Comparison of ENCODE assay signal across 10 mouse cellular contexts in the genomic region with DNA sequence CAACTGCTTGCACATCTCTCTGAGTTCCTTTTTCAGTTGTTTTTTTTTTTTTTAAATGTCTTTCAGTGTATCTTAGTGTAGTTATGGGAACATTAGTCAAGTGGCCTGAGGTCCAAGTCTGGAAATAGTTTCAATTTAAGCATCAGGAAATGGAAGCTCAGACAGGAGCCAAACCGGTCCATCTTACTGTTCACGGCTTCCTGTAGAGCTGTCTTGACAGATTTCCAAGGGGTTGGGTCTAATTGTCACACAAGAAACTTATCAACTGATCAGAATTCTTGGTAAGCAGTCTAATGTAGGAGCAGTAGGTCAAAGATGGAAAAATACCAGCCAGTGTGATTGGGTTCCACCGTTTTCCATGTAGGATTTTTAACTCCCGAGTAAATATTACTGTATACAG.
"Had no signal": no experiment of that assay in that cellular context is flagged by ENCODE, and none has a peak within 500 bp of the region (broad histone marks: within the 10 kb centered on the region; RNA-seq: fewer than 3 reads in every experiment).

No protein-coding gene starts in this region.

- H3K4me3 ChIP-seq: intestine, embryonic 15.5 days; layer of hippocampus, adult 2 months; limb, embryonic 13.5 days; lung, embryonic 15.5 days; midbrain, embryonic 13.5 days; stomach, embryonic 15.5 days had no signal

- H3K9ac ChIP-seq: intestine, embryonic 15.5 days; limb, embryonic 13.5 days; lung, embryonic 15.5 days; midbrain, embryonic 13.5 days; stomach, embryonic 15.5 days had no signal

- DNase-seq: right cerebral cortex, postnatal 14 days; thymus, adult 2 months; thymus, postnatal 25 days had no signal

- ATAC-seq: intestine, embryonic 15.5 days; midbrain, embryonic 13.5 days had no signal

- H3K4me2 ChIP-seq: intestine, embryonic 15.5 days; limb, embryonic 13.5 days; liver, embryonic 11.5 days; lung, embryonic 15.5 days; midbrain, embryonic 13.5 days; stomach, embryonic 15.5 days had no signal

- H3K4me1 ChIP-seq: intestine, embryonic 15.5 days; limb, embryonic 13.5 days; midbrain, embryonic 13.5 days; stomach, embryonic 15.5 days had no signal

- H3K9me3 ChIP-seq: intestine, embryonic 15.5 days; limb, embryonic 13.5 days; lung, embryonic 15.5 days; midbrain, embryonic 13.5 days; stomach, embryonic 15.5 days had no signal

- H3K36me3 ChIP-seq: intestine, embryonic 15.5 days; limb, embryonic 13.5 days; lung, embryonic 15.5 days; midbrain, embryonic 13.5 days; stomach, embryonic 15.5 days had no signal

- H3K27ac ChIP-seq: intestine, embryonic 15.5 days; layer of hippocampus, adult 2 months; limb, embryonic 13.5 days; lung, embryonic 15.5 days; midbrain, embryonic 13.5 days; stomach, embryonic 15.5 days had no signal

- H3K27me3 ChIP-seq: intestine, embryonic 15.5 days; limb, embryonic 13.5 days; lung, embryonic 15.5 days; midbrain, embryonic 13.5 days; stomach, embryonic 15.5 days had no signal
